Comparison of ENCODE assay signal across 16 mouse cellular contexts in the genomic region with DNA sequence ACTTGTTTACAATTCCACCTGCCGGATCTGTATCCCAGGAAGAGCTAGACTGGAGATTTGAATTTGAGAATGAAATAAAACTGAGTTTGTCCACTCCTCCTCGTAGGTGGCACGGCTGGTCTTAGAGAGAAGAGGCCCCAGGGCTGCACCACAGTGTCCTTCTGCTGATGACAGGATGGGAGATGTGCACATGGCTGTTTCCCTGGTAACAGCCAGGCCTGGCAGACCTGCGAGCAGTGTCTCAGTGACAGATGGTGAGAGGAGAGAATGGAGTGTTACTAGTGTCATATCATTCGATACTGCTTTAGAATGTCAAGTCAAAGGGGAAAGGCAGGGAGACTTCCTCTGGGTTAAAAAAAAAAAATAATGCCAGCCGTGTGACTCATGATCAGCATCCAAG. TPM values are rescaled to one million over a fixed set of nuclear protein-coding genes. Genes with fewer than 3 reads are reported as not detected.
DNase-seq lines count a peak whose midpoint lies in the region; ATAC-seq lines count a peak whose summit lies in the region.
"Had no signal": no experiment of that assay in that cellular context is flagged by ENCODE, and none has a peak within 500 bp of the region (broad histone marks: within the 10 kb centered on the region; RNA-seq: fewer than 3 reads in every experiment).

No protein-coding gene starts in this region.

- WGBS in intestine, embryonic 14.5 days, result 63% methylated on average over 6 of the region's 6 CpGs
- WGBS in intestine, embryonic 16.5 days, result 58% methylated on average over 6 of the region's 6 CpGs
- WGBS in forebrain, embryonic 14.5 days, result 73% methylated on average over 6 of the region's 6 CpGs

- ATAC-seq in intestine, embryonic 14.5 days (replicated peaks; ENCODE audit: low FRiP score, low TSS enrichment, low read depth), result no peak
- ATAC-seq in intestine, embryonic 16.5 days, result no peak
- peak; percentile 89; the same call in 1 of the 2 replicates for ATAC-seq in forebrain, embryonic 14.5 days
- ATAC-seq in erythroblast, adult 5-6 weeks (replicated peaks; ENCODE audit: low FRiP score, poor library complexity, severe bottlenecking), result no peak
- ATAC-seq: CD4-positive, CD25-positive, alpha-beta regulatory T cell, adult 4 months had no signal

- no peak overlapping the region for H3K4me3 ChIP-seq in intestine, embryonic 14.5 days (ENCODE audit: low read depth, low read length)
- no peak overlapping the region for H3K4me3 ChIP-seq in intestine, embryonic 16.5 days (ENCODE audit: low read length)
- H3K4me3 ChIP-seq in forebrain, embryonic 14.5 days (ENCODE audit: low read depth, low read length), result no peak overlapping the region
- H3K4me3 ChIP-seq: limb, embryonic 15.5 days; myocyte had no signal

- no peak overlapping the region for H3K27ac ChIP-seq in intestine, embryonic 14.5 days (ENCODE audit: low read depth)
- no peak overlapping the region for H3K27ac ChIP-seq in intestine, embryonic 16.5 days (ENCODE audit: low read length)
- H3K27ac ChIP-seq in forebrain, embryonic 14.5 days (ENCODE audit: low read depth, low read length), result no peak overlapping the region
- H3K27ac ChIP-seq: limb, embryonic 15.5 days had no signal

- no peaks in the 10 kb centered on the region for H3K36me3 ChIP-seq in intestine, embryonic 14.5 days (ENCODE audit: control insufficient read depth, insufficient read depth, low read length)
- H3K36me3 ChIP-seq in intestine, embryonic 16.5 days (ENCODE audit: control insufficient read depth, insufficient read depth, low read length), result no peaks in the 10 kb centered on the region
- no peaks in the 10 kb centered on the region for H3K36me3 ChIP-seq in forebrain, embryonic 14.5 days (ENCODE audit: control insufficient read depth, insufficient read depth, low read length)
- H3K36me3 ChIP-seq: limb, embryonic 15.5 days had no signal

- no peaks in the 10 kb centered on the region for H3K9me3 ChIP-seq in intestine, embryonic 14.5 days (ENCODE audit: control insufficient read depth, low read length)
- no peaks in the 10 kb centered on the region for H3K9me3 ChIP-seq in intestine, embryonic 16.5 days (ENCODE audit: control insufficient read depth, low read length)
- H3K9me3 ChIP-seq in forebrain, embryonic 14.5 days (replicated peaks; ENCODE audit: control insufficient read depth, low read length), result no peaks in the 10 kb centered on the region
- H3K9me3 ChIP-seq: limb, embryonic 15.5 days had no signal

- H3K4me2 ChIP-seq in intestine, embryonic 14.5 days (ENCODE audit: low read length), result no peak overlapping the region
- H3K4me2 ChIP-seq in intestine, embryonic 16.5 days (ENCODE audit: low read depth, low read length), result no peak overlapping the region
- no peak overlapping the region for H3K4me2 ChIP-seq in forebrain, embryonic 14.5 days (ENCODE audit: low read length)
- H3K4me2 ChIP-seq: limb, embryonic 15.5 days had no signal

- no peak overlapping the region for H3K9ac ChIP-seq in intestine, embryonic 14.5 days (ENCODE audit: low read length)
- H3K9ac ChIP-seq in intestine, embryonic 16.5 days (ENCODE audit: low read depth, low read length), result no peak overlapping the region
- H3K9ac ChIP-seq in forebrain, embryonic 14.5 days (ENCODE audit: low read length), result no peak overlapping the region
- H3K9ac ChIP-seq: limb, embryonic 15.5 days had no signal

- H3K4me1 ChIP-seq in intestine, embryonic 14.5 days (replicated peaks; ENCODE audit: control insufficient read depth, insufficient read depth, low read length), result no peaks in the 10 kb centered on the region
- H3K4me1 ChIP-seq in intestine, embryonic 16.5 days (ENCODE audit: control insufficient read depth, insufficient read depth, low read length), result no peaks in the 10 kb centered on the region
- peaks cover 7% of the 10 kb centered on the region; the same call in 1 of the 2 replicates for H3K4me1 ChIP-seq in forebrain, embryonic 14.5 days (ENCODE audit: control insufficient read depth, insufficient read depth, low read length)
- H3K4me1 ChIP-seq: limb, embryonic 15.5 days had no signal

- H3K27me3 ChIP-seq in intestine, embryonic 14.5 days (replicated peaks; ENCODE audit: control insufficient read depth, insufficient read depth, low read length), result no peaks in the 10 kb centered on the region
- no peaks in the 10 kb centered on the region for H3K27me3 ChIP-seq in intestine, embryonic 16.5 days (replicated peaks; ENCODE audit: control insufficient read depth, insufficient read depth, low read length)
- H3K27me3 ChIP-seq in forebrain, embryonic 14.5 days (replicated peaks; ENCODE audit: control insufficient read depth, insufficient read depth, low read length), result no peaks in the 10 kb centered on the region
- H3K27me3 ChIP-seq: limb, embryonic 15.5 days had no signal

- peak; percentile 31 for DNase-seq in intestine, embryonic 14.5 days (ENCODE audit: low spot score)
- peak; percentile 76 for DNase-seq in cerebellum, adult 11-12 months
- peak; percentile 71 for DNase-seq in forebrain, embryonic 14.5 days (ENCODE audit: low spot score)
- peak; percentile 63 for DNase-seq in layer of hippocampus, adult 9-11 months
- no peak for DNase-seq in thymus, postnatal 4 days
- no peak for DNase-seq in testis, postnatal 14 days (ENCODE audit: low spot score)
- DNase-seq: gastrocnemius, postnatal 10 days; heart, postnatal 4 days; kidney, postnatal 14 days; lung, postnatal 14 days; right cerebral cortex, postnatal 4 days had no signal

RNA-seq across cellular contexts. Expression of a gene that starts 39.2 kb away (rescaled TPM):
- 0.11 TPM in 2 replicates for polyA plus RNA-seq in intestine, embryonic 14.5 days (2014; fragmentation: Nextera tagmentation; extraction: Ambion mirVana)
- polyA plus RNA-seq in intestine, embryonic 16.5 days (2015; fragmentation: Nextera tagmentation; extraction: Ambion mirVana), result 0.09 TPM in 1 of 2 replicates, not detected in the other
- polyA plus RNA-seq in forebrain, embryonic 14.5 days (2014; fragmentation: Nextera tagmentation; extraction: Ambion mirVana), result 0.09 TPM in 2 replicates
- not detected in 2 replicates for total RNA-seq in erythroblast, adult 5-6 weeks (2015; ENCODE audit: low replicate concordance)
- 0.28 and 0.94 TPM in 2 replicates for total RNA-seq in erythroblast, adult 5-6 weeks (2017; ENCODE audit: low replicate concordance)
- total RNA-seq: gastrocnemius, postnatal 10 days had no signal
- polyA plus RNA-seq: CD4-positive, CD25-positive, alpha-beta regulatory T cell, adult 4 months; myocyte had no signal

Comparison
In these comparisons a context has a peak if more than half of its experiments do, and no peak if none do; other contexts are left out.
1. DNase-seq: peak in intestine, embryonic 14.5 days (single experiment), cerebellum, adult 11-12 months (single experiment), forebrain, embryonic 14.5 days (single experiment) and layer of hippocampus, adult 9-11 months (single experiment); none in thymus, postnatal 4 days (single experiment) and testis, postnatal 14 days (single experiment).